Mouse (Mus musculus) intestine, postnatal 0 days (tissue): ENCODE measurements around the gene Slc16a1. TPM values are rescaled to one million over a fixed set of nuclear protein-coding genes. Genes with fewer than 3 reads are reported as not detected.

ENCODE experiments used
- ATAC-seq: fragments of 200-750 bp; cut with Nextera tagmentation; 2 replicates; pipeline ENCODE4 v1.8.0; 2017; ENCODE audit warnings: mild to moderate bottlenecking, moderate TSS enrichment, moderate library complexity
- H3K27ac ChIP-seq: fragments of 300-500 bp; sonication (generic); 2 replicates; pipeline ENCODE4 v1.5.1; 2014; ENCODE audit warnings: mild to moderate bottlenecking, low read depth, low read length, moderate library complexity
- H3K27me3 ChIP-seq: fragments of 300-500 bp; sonication (generic); replicated peaks from 2 replicates; pipeline ENCODE4 v1.6.1; 2014; ENCODE audit warnings: low read length, mixed read lengths; ENCODE audit not compliant: control insufficient read depth, insufficient read depth
- H3K36me3 ChIP-seq: fragments of 300-500 bp; sonication (generic); 2 replicates; pipeline ENCODE4 v1.6.1; 2014; ENCODE audit warnings: mild to moderate bottlenecking, moderate library complexity; ENCODE audit not compliant: control insufficient read depth, insufficient read depth
- H3K4me1 ChIP-seq: fragments of 300-500 bp; sonication (generic); replicated peaks from 2 replicates; pipeline ENCODE4 v1.6.1; 2014; ENCODE audit warnings: antibody characterized with exemption, low read length, mixed read lengths; ENCODE audit not compliant: control insufficient read depth, insufficient read depth
- H3K4me2 ChIP-seq: fragments of 300-500 bp; sonication (generic); replicated peaks from 2 replicates; pipeline ENCODE4 v1.6.1; 2014; ENCODE audit warnings: low read depth, mild to moderate bottlenecking, moderate library complexity
- H3K4me3 ChIP-seq: fragments of 300-500 bp; sonication (generic); 2 replicates; pipeline ENCODE4 v1.5.1; 2014; ENCODE audit warnings: low read depth, low read length
- H3K9ac ChIP-seq: fragments of 300-500 bp; sonication (generic); 2 replicates; pipeline ENCODE4 v1.6.1; 2014; ENCODE audit warnings: mild to moderate bottlenecking, low read depth, low read length
- H3K9me3 ChIP-seq: fragments of 300-500 bp; sonication (generic); 2 replicates; pipeline ENCODE4 v1.6.1; 2016; ENCODE audit warnings: mixed run types; ENCODE audit not compliant: control insufficient read depth
- CTCF ChIP-seq: sonication (generic); IDR thresholded peaks from 2 replicates; pipeline ENCODE4 v1.5.1; 2016; ENCODE audit warnings: low read depth, mild to moderate bottlenecking, control low read depth, antibody characterized with exemption, moderate library complexity
- WGBS: fragments of 180-500 bp; shearing (Covaris S2); extraction: QIAGEN DNeasy Blood & Tissue Kit; methylation state at CpG from one replicate; pipeline ENCODE4 v1.1.7; 2014; 5-methylcytosine and 5-hydroxymethylcytosine counted together
- polyA plus RNA-seq: library from polyadenylated mRNA; unstranded; fragments of >200 nt; fragmentation: Nextera tagmentation; extraction: Ambion mirVana; gene quantifications from 2 replicates; pipeline ENCODE4 v1.2.1, GENCODE M21; 2015

Slc16a1 gene
- 36.6 and 36.7 TPM in 2 replicates for polyA plus RNA-seq

- 0% methylated on average over 46 of the region's 50 CpGs for WGBS
- H3K9me3 ChIP-seq: no peaks in the 10 kb centered on the region
- peak; percentile 93 for ATAC-seq
- H3K4me3 ChIP-seq: peak within 1 kb of the TSS; percentile 89
- TF ChIP-seq CTCF: no peak; the same call in 1 of the 2 replicates
- H3K9ac ChIP-seq: peak within 1 kb of the TSS; percentile 80
- H3K4me1 ChIP-seq: no peaks in the 10 kb centered on the region
- H3K27ac ChIP-seq: peak within 1 kb of the TSS; percentile 78
- H3K4me2 ChIP-seq: peak within 1 kb of the TSS; percentile 99
- H3K27me3 ChIP-seq: no peaks in the 10 kb centered on the region
- no peaks in the 10 kb centered on the region for H3K36me3 ChIP-seq
Observed at GRCm38 (mm10) chr3:104638403-104638779, at the start of gene Slc16a1. Gene Slc16a1, plus strand, starts transcription at chr3:104638668.

- WGBS: 48% methylated on average over 6 of the region's 6 CpGs
- no peaks in the 10 kb centered on the region for H3K36me3 ChIP-seq
- H3K4me1 ChIP-seq: peaks cover 18% of the 10 kb centered on the region
- no peak overlapping the region for H3K9ac ChIP-seq
- H3K4me2 ChIP-seq: no peak overlapping the region
- TF ChIP-seq CTCF: no peak
- H3K9me3 ChIP-seq: no peaks in the 10 kb centered on the region
- H3K4me3 ChIP-seq: no peak overlapping the region
- ATAC-seq: no peak
- H3K27me3 ChIP-seq: no peaks in the 10 kb centered on the region
- H3K27ac ChIP-seq: no peak overlapping the region
Observed at GRCm38 (mm10) chr3:104596451-104597134, 41.9 kb upstream of the Slc16a1 start.

GRCm38 (mm10) chr3:104597135-104597764 is 41.2 kb upstream of the Slc16a1 start:
- no peak overlapping the region for H3K4me3 ChIP-seq
- WGBS: 68% methylated on average over 10 of the region's 10 CpGs
- ATAC-seq: no peak

GRCm38 (mm10) chr3:104599296-104600150 is 38.9 kb upstream of the Slc16a1 start:
- H3K27me3 ChIP-seq: no peaks in the 10 kb centered on the region
- H3K9me3 ChIP-seq: no peaks in the 10 kb centered on the region
- peak; percentile 95 for ATAC-seq
- H3K36me3 ChIP-seq: no peaks in the 10 kb centered on the region
- peaks cover 18% of the 10 kb centered on the region for H3K4me1 ChIP-seq
- H3K4me3 ChIP-seq: no peak overlapping the region
- WGBS: 29% methylated on average over 20 of the region's 20 CpGs
- peak overlapping the region; percentile 35 for H3K4me2 ChIP-seq
- no peak overlapping the region for H3K9ac ChIP-seq
- no peak for TF ChIP-seq CTCF
- peak overlapping the region; percentile 88 for H3K27ac ChIP-seq

More at GRCm38 (mm10) chr3:104597135-104597764, 41.2 kb upstream of the Slc16a1 start:
- Histone ChIP-seq H3K4me2 (no peak overlapping the region), H3K27ac (no peak overlapping the region), H3K36me3 (no peaks in the 10 kb centered on the region), H3K9ac (no peak overlapping the region), H3K27me3 (no peaks in the 10 kb centered on the region), H3K4me1 (peaks cover 18% of the 10 kb centered on the region), H3K9me3 (no peaks in the 10 kb centered on the region)
- TF ChIP-seq CTCF: no peak

- Histone ChIP-seq H3K27ac (peak overlapping the region; percentile 88), H3K36me3 (no peaks in the 10 kb centered on the region), H3K27me3 (no peaks in the 10 kb centered on the region), H3K4me1 (peaks cover 18% of the 10 kb centered on the region), H3K9ac (no peak overlapping the region), H3K4me3 (no peak overlapping the region), H3K4me2 (no peak overlapping the region), H3K9me3 (no peaks in the 10 kb centered on the region)
- no peak for ATAC-seq
- TF ChIP-seq CTCF: no peak
- WGBS: 29% methylated on average over 3 of the region's 3 CpGs
Observed at GRCm38 (mm10) chr3:104600691-104601090, 37.8 kb upstream of the Slc16a1 start.

GRCm38 (mm10) chr3:104601680-104602079 is 36.8 kb upstream of the Slc16a1 start:
- no peak for TF ChIP-seq CTCF
- WGBS: 76% methylated on average over 4 of the region's 4 CpGs

More at GRCm38 (mm10) chr3:104601680-104602079, 36.8 kb upstream of the Slc16a1 start:
- Histone ChIP-seq H3K27me3 (no peaks in the 10 kb centered on the region), H3K36me3 (no peaks in the 10 kb centered on the region), H3K27ac (no peak overlapping the region; the same call in 1 of the 2 replicates), H3K9ac (no peak overlapping the region), H3K9me3 (no peaks in the 10 kb centered on the region), H3K4me1 (peaks cover 18% of the 10 kb centered on the region), H3K4me3 (no peak overlapping the region), H3K4me2 (no peak overlapping the region)
- ATAC-seq: no peak
